Mouse (Mus musculus) intestine, postnatal 0 days (tissue): ENCODE measurements around the gene Ly6g6c. TPM values are rescaled to one million over a fixed set of nuclear protein-coding genes. Genes with fewer than 3 reads are reported as not detected.

Source experiments
- ATAC-seq: fragments of 200-750 bp; cut with Nextera tagmentation; 2 replicates; pipeline ENCODE4 v1.8.0; 2017; ENCODE audit warnings: mild to moderate bottlenecking, moderate TSS enrichment, moderate library complexity
- H3K27ac ChIP-seq: fragments of 300-500 bp; sonication (generic); 2 replicates; pipeline ENCODE4 v1.5.1; 2014; ENCODE audit warnings: mild to moderate bottlenecking, low read depth, low read length, moderate library complexity
- H3K27me3 ChIP-seq: fragments of 300-500 bp; sonication (generic); replicated peaks from 2 replicates; pipeline ENCODE4 v1.6.1; 2014; ENCODE audit warnings: low read length, mixed read lengths; ENCODE audit not compliant: control insufficient read depth, insufficient read depth
- H3K36me3 ChIP-seq: fragments of 300-500 bp; sonication (generic); 2 replicates; pipeline ENCODE4 v1.6.1; 2014; ENCODE audit warnings: mild to moderate bottlenecking, moderate library complexity; ENCODE audit not compliant: control insufficient read depth, insufficient read depth
- H3K4me1 ChIP-seq: fragments of 300-500 bp; sonication (generic); replicated peaks from 2 replicates; pipeline ENCODE4 v1.6.1; 2014; ENCODE audit warnings: antibody characterized with exemption, low read length, mixed read lengths; ENCODE audit not compliant: control insufficient read depth, insufficient read depth
- H3K4me2 ChIP-seq: fragments of 300-500 bp; sonication (generic); replicated peaks from 2 replicates; pipeline ENCODE4 v1.6.1; 2014; ENCODE audit warnings: low read depth, mild to moderate bottlenecking, moderate library complexity
- H3K4me3 ChIP-seq: fragments of 300-500 bp; sonication (generic); 2 replicates; pipeline ENCODE4 v1.5.1; 2014; ENCODE audit warnings: low read depth, low read length
- H3K9ac ChIP-seq: fragments of 300-500 bp; sonication (generic); 2 replicates; pipeline ENCODE4 v1.6.1; 2014; ENCODE audit warnings: mild to moderate bottlenecking, low read depth, low read length
- H3K9me3 ChIP-seq: fragments of 300-500 bp; sonication (generic); 2 replicates; pipeline ENCODE4 v1.6.1; 2016; ENCODE audit warnings: mixed run types; ENCODE audit not compliant: control insufficient read depth
- CTCF ChIP-seq: sonication (generic); IDR thresholded peaks from 2 replicates; pipeline ENCODE4 v1.5.1; 2016; ENCODE audit warnings: low read depth, mild to moderate bottlenecking, control low read depth, antibody characterized with exemption, moderate library complexity
- WGBS: fragments of 180-500 bp; shearing (Covaris S2); extraction: QIAGEN DNeasy Blood & Tissue Kit; methylation state at CpG from one replicate; pipeline ENCODE4 v1.1.7; 2014; 5-methylcytosine and 5-hydroxymethylcytosine counted together
- polyA plus RNA-seq: library from polyadenylated mRNA; unstranded; fragments of >200 nt; fragmentation: Nextera tagmentation; extraction: Ambion mirVana; gene quantifications from 2 replicates; pipeline ENCODE4 v1.2.1, GENCODE M21; 2015

Ly6g6c gene
- polyA plus RNA-seq, 1 experiment from 2014 or later, result 0.12 TPM

DNA sequence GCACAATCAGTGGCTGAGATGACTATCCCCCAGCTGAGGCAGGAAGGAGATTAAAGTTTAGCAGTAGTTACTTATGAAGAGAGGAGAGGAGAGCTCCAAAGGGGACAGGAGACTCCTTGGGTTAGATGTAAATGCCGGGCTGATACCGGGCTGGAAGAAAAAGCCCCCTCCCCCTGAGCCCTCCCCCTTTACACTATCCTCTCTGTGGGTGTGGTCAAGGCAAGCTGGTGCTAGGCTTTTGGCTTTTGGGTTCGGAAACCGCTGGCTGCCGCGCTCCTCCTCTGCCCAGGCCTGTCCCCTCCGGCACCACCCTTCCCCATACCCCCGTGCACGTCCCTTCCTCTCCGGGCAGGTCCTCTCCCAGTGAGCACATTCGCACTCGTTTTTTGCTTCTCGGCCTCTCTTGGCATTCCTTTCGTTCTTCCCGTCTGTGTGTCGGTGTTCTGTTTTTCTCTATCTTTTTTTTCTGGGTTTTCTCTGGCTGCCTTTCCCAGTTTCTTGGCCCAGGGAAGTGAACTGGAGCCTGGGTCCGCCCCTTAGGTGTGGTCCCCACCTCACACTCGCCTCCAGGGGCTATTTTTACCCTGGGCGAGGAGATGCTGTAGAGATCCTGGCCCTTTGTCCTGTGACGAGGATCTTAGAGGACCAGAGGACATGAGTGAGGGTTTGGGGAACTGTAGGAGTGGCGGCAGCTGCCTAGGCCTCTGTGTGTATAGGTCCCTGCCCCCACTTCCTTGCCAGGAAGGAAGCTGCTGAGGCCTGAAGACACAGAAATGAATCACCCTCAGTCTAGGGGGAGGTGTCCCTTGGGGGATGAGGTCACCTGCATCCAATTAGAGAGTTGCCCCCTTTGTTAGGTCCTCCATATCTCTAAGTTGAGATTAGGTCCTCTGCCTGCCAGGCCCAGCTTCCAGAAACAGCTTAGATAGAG, 13.8 kb upstream of the Ly6g6c start:
- ATAC-seq, result peak; percentile 41
- under 1% methylated on average over 21 of the region's 21 CpGs for WGBS
- TF ChIP-seq CTCF, result no peak

DNA sequence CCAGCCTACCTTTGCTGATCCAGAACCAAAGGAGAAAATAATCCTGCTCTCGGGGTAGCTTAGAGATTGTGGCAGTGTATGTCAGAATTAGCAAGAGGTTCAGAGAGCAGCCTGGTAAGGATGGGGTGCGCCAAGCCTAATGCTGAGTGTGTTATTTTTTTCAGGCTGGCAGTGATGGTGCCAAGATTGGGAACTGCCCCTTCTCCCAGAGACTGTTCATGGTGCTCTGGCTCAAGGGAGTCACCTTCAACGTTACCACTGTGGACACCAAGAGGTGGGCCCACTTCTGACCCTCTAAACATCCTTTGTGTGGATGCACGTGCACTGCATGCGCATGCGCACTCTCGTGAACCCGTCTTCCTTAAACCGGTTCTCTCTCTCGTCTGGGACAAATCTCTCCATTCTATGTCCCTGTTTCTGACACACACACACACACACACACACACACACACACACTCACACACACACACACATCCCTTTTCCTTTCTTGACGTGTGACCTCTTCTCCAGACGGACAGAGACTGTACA, 12.9 kb upstream of the Ly6g6c start:
- Histone ChIP-seq H3K4me3 (peak overlapping the region; percentile 69; the same call in 1 of the 2 replicates), H3K36me3 (peaks cover 47% of the 10 kb centered on the region), H3K4me1 (peaks cover 9% of the 10 kb centered on the region), H3K4me2 (peak overlapping the region; percentile 94), H3K9ac (peak overlapping the region; percentile 78), H3K9me3 (no peaks in the 10 kb centered on the region), H3K27ac (peak overlapping the region; percentile 89), H3K27me3 (no peaks in the 10 kb centered on the region)
- WGBS, result 72% methylated on average over 12 of the region's 12 CpGs
- ATAC-seq, result no peak
- no peak for TF ChIP-seq CTCF

More for the DNA sequence above, 13.8 kb upstream of the Ly6g6c start:
- Histone ChIP-seq H3K4me2 (peak overlapping the region; percentile 94), H3K4me3 (peak overlapping the region; percentile 69), H3K9ac (peak overlapping the region; percentile 78), H3K36me3 (peaks cover 40% of the 10 kb centered on the region), H3K27me3 (no peaks in the 10 kb centered on the region), H3K9me3 (no peaks in the 10 kb centered on the region), H3K4me1 (peaks cover 11% of the 10 kb centered on the region), H3K27ac (peak overlapping the region; percentile 89)

DNA sequence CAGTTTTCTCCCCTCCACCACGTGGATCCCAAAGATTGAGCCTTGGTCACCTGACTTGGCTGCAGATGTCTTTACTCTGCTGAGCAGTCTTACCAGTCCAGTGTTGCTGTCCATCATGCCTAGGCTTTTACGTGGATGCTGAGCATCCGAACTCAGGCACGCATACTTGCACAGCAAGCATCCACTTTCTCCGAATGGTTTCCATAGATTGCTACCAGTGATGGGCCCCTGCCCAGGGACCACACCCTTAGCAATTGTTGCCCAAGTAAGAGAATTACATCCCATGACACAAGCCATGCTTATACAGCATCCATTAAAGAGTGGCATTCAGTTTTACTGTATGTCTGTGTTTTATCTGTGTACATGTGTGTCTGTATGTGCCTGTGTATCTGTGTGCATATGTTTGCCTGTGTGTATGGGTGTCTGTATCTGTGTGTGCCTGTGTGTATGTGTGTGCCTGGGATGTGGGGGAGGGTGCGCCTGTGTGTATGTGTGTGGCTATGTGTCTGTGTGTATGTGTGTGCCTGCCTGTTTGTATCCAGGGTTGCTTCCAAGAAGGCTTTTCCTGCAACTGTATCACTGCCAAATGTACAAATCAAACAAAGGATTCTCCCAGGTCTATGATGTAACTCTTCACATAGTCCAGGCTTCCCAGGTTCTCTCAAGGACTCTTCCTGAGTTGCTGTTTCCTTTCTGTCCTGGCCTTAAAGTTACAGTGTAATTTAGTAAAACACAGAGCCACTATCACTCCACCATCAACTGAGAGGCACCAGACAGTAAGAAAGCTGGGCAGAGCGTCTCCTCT, 9.3 kb upstream of the Ly6g6c start:
- H3K27ac ChIP-seq, result no peak overlapping the region
- H3K9me3 ChIP-seq, result no peaks in the 10 kb centered on the region
- H3K27me3 ChIP-seq, result no peaks in the 10 kb centered on the region
- H3K4me2 ChIP-seq, result no peak overlapping the region
- 75% methylated on average over 7 of the region's 7 CpGs for WGBS
- H3K4me1 ChIP-seq, result 0 out of 2 replicates have a peak, but pooled peaks cover 7% of the 10 kb centered on the region
- H3K9ac ChIP-seq, result no peak overlapping the region
- H3K36me3 ChIP-seq, result peaks cover 63% of the 10 kb centered on the region
- H3K4me3 ChIP-seq, result no peak overlapping the region
- TF ChIP-seq CTCF, result no peak
- no peak for ATAC-seq

DNA sequence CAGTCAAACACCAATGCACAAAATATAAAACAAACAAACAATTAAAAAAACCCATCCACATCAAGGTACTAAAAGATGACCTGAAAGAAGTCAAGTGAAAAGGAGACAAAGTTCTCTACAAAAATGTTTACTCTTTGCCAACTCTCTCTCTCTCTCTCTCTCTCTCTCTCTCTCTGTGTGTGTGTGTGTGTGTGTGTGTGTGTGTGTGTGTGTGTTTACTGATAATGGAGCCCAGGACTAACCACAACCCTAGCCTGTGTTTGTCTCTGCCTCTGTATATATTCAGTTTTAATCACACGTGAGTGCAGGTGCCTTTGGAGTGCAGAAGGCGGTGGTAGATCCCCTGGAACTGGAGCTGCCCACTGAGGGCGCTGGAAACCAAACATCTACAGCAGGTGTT, 8.1 kb upstream of the Ly6g6c start:
- H3K27me3 ChIP-seq, result no peaks in the 10 kb centered on the region
- H3K4me1 ChIP-seq, result 0 out of 2 replicates have a peak, but pooled peaks cover 3% of the 10 kb centered on the region
- no peaks in the 10 kb centered on the region for H3K9me3 ChIP-seq
- no peak overlapping the region for H3K4me2 ChIP-seq
- H3K27ac ChIP-seq, result no peak overlapping the region
- peaks cover 72% of the 10 kb centered on the region for H3K36me3 ChIP-seq
- TF ChIP-seq CTCF, result no peak
- WGBS, result 73% methylated on average over 3 of the region's 3 CpGs
- H3K4me3 ChIP-seq, result no peak overlapping the region
- no peak for ATAC-seq
- H3K9ac ChIP-seq, result no peak overlapping the region

DNA sequence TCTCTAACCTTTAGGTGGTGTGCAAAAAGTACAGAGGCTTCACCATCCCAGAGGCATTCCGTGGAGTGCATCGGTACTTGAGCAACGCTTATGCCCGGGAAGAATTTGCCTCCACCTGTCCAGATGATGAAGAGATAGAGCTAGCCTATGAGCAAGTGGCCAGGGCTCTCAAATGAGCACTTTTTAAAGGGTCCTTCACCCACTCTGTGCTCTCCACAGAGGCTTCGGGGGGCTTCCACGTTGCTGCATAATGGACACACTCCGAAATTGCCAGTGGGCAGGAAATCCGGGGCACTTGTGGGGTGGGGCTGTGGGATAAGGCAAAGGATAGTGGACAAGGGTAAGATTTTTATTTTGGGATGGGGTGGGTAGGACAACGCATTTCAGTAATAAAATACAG, 6.9 kb upstream of the Ly6g6c start:
- TF ChIP-seq CTCF, result no peak
- H3K9ac ChIP-seq, result 0 out of 2 replicates have a peak overlapping the region, but pooled peaks have one; percentile 55
- no peaks in the 10 kb centered on the region for H3K9me3 ChIP-seq
- H3K4me2 ChIP-seq, result no peak overlapping the region
- H3K4me1 ChIP-seq, result no peaks in the 10 kb centered on the region
- 51% methylated on average over 9 of the region's 9 CpGs for WGBS
- no peak overlapping the region for H3K27ac ChIP-seq
- H3K36me3 ChIP-seq, result peaks cover 61% of the 10 kb centered on the region
- no peak overlapping the region for H3K4me3 ChIP-seq
- no peaks in the 10 kb centered on the region for H3K27me3 ChIP-seq
- ATAC-seq, result no peak
